Mouse (Mus musculus) limb, embryonic 11.5 days (tissue): Measurements from ENCODE around the gene Omt2b. TPM values are rescaled to one million over a fixed set of nuclear protein-coding genes. Genes with fewer than 3 reads are reported as not detected.
A peak's percentile ranks its signal among the peaks of the same experiment; 100 is the strongest.
"Not testable (repeated sequence)": the region's sequence is repeated elsewhere in the genome, so short reads cannot be mapped to it uniquely, and the experiment has no call there.

Experiments used
- ATAC-seq: fragments of 200-750 bp; cut with Nextera tagmentation; 2 replicates; pipeline ENCODE4 v1.8.0; 2017; ENCODE audit warnings: low read depth; ENCODE audit not compliant: insufficient number of reproducible peaks, low FRiP score, low TSS enrichment
- DNase-seq: peaks from one replicate; pipeline ENCODE4 v3.0.0-alpha.2; 2015; ENCODE audit warnings: low spot score
- H3K27ac ChIP-seq: fragments of 300-500 bp; sonication (generic); replicated peaks from 2 replicates; pipeline ENCODE4 v1.5.1; 2014; ENCODE audit warnings: low read depth, mild to moderate bottlenecking, low read length
- H3K27me3 ChIP-seq: fragments of 300-500 bp; sonication (generic); 2 replicates; pipeline ENCODE4 v1.6.1; 2014; ENCODE audit warnings: mild to moderate bottlenecking, low read length, mixed read lengths; ENCODE audit not compliant: control insufficient read depth, insufficient read depth
- H3K36me3 ChIP-seq: fragments of 300-500 bp; sonication (generic); 2 replicates; pipeline ENCODE4 v1.6.1; 2014; ENCODE audit warnings: mild to moderate bottlenecking, low read length, moderate library complexity, mixed read lengths; ENCODE audit not compliant: control insufficient read depth, insufficient read depth
- H3K4me1 ChIP-seq: fragments of 300-500 bp; sonication (generic); 2 replicates; pipeline ENCODE4 v1.6.1; 2014; ENCODE audit warnings: low read length, mixed read lengths; ENCODE audit not compliant: control insufficient read depth, insufficient read depth
- H3K4me2 ChIP-seq: fragments of 300-500 bp; sonication (generic); 2 replicates; pipeline ENCODE4 v1.6.1; 2014; ENCODE audit warnings: low read depth, mild to moderate bottlenecking, moderate library complexity; ENCODE audit not compliant: severe bottlenecking
- H3K4me3 ChIP-seq: fragments of 300-500 bp; sonication (generic); 2 replicates; pipeline ENCODE4 v1.5.1; 2014; ENCODE audit warnings: low read depth, low read length
- H3K9ac ChIP-seq: fragments of 300-500 bp; sonication (generic); 2 replicates; pipeline ENCODE4 v1.6.1; 2014; ENCODE audit warnings: mild to moderate bottlenecking, low read length
- H3K9me3 ChIP-seq: fragments of 300-500 bp; sonication (generic); 2 replicates; pipeline ENCODE4 v1.6.1; 2016; ENCODE audit warnings: low read length; ENCODE audit not compliant: control insufficient read depth
- WGBS: fragments of 180-500 bp; shearing (Covaris S2); extraction: QIAGEN DNeasy Blood & Tissue Kit; methylation state at CpG from one replicate; pipeline ENCODE4 v1.1.7; 2014; 5-methylcytosine and 5-hydroxymethylcytosine counted together
- polyA plus RNA-seq: library from polyadenylated mRNA; unstranded; fragments of >200 nt; fragmentation: Nextera tagmentation; extraction: Ambion mirVana; gene quantifications from 2 replicates; pipeline ENCODE4 v1.2.1, GENCODE M21; 2014

The Omt2b gene
- polyA plus RNA-seq, 1 experiment from 2014 or later = not detected

DNA sequence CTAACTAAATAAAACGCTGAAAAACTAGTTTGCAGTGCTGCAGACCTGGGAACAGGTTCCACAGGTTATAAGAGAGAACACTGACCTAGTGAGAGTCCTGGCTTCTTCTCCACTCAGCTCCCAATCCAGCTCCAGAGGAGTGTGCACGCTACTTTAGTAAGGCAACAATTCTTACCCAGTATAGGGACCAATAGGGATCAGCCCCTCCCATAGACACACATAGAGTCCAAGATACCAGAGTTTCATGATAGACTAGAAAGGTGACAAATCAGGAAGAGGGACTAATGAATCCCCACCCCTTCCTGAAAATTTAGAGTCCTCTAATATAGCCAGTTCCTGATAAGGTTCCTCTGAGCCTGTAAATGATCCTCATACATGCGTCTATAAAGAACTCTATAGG, 19.6 kb downstream of the Omt2b start:
- Histone ChIP-seq H3K27ac (no peak overlapping the region), H3K4me3 (no peak overlapping the region), H3K4me1 (no peaks in the 10 kb centered on the region), H3K4me2 (no peak overlapping the region), H3K36me3 (no peaks in the 10 kb centered on the region), H3K9me3 (no peaks in the 10 kb centered on the region), H3K27me3 (no peaks in the 10 kb centered on the region), H3K9ac (no peak overlapping the region)
- ATAC-seq = no peak
- 62% methylated on average over 3 of the region's 3 CpGs for WGBS
- DNase-seq = no peak

DNA sequence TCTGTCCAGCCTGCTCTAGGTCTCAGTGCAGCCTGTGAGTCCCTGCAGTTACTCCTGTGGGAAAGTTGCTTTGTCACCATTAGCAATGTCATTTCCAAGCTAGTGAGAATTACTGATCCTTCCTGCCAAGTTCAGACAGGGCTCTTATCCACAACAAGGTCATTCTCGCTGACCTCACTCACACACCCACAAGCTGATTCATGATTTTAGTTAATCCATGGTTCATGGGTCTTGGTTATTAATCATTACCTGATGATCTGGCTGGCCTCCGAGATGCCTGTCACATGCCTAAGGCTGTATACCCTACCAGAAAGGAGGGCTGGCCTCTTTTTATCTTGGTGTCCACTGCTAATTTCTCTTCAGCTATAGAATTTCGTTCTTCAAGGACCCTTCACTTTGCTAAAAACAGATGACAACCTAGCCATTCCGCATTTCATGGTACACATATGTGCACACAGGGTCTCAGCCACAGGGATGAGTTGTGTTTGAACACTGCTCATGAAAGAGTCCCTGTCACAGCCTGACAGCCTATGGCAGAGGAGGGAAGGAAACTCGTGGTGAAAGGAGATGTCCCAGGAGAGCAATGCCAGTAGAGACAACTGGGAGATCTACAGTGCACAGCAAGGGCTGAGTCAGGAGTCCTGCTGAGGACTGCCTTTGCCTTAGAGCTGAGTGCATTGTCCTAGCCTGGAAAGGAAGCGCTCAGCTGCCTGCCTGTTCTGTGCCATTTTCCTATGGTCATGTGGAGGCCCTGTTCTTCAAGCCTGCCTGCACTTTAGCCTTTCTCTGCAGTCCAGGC, 21.0 kb downstream of the Omt2b start:
- WGBS = 69% methylated on average over 6 of the region's 6 CpGs
- not testable (repeated sequence) for ATAC-seq, H3K4me1 ChIP-seq, H3K4me2 ChIP-seq, H3K4me3 ChIP-seq, H3K27me3 ChIP-seq, H3K9ac ChIP-seq, H3K27ac ChIP-seq, H3K9me3 ChIP-seq, H3K36me3 ChIP-seq, DNase-seq

DNA sequence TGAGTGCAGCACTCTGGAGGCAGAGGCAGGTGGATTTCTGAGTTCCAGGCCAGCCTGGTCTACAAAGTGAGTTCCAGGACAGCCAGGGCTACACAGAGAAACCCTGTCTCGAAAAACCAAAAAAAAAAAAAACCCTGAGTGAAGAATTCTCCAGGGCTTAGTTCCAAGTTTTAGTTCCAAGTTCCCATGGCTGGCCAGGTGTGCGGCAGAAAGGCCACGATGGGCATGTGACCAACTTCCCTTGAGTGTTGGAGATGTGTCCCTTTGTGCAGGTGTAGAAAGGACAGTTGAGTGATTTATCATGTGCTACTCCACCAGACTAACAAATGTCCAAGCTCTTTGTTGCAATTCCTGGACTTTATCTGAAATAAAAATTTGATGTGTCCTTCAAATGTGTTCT, 21.8 kb downstream of the Omt2b start:
- not testable (repeated sequence) for H3K27me3 ChIP-seq, H3K4me1 ChIP-seq, DNase-seq, H3K9ac ChIP-seq, H3K4me2 ChIP-seq, H3K36me3 ChIP-seq, H3K4me3 ChIP-seq, H3K27ac ChIP-seq, H3K9me3 ChIP-seq, ATAC-seq
- 83% methylated on average over 3 of the region's 3 CpGs for WGBS

DNA sequence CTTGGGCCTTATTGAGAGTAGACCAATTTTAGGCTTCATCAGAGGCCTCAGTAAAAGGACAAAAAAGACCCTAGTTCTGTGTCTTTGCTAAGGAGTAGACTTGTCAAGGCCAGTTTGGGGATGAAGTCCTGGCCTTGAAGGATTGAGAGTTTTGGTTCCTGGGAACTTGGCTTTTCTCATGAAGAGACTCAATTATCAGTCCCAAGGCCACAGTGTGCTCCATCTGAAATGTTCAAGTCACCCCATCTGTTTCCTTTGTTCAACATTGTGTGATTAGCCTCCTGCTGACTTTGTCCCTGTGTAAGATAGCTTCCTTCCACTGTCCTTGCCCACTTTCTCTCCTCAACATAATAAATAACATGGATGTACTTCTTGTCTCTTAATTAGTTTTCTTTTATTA, 22.6 kb downstream of the Omt2b start:
- not testable (repeated sequence) for DNase-seq, H3K36me3 ChIP-seq, H3K4me2 ChIP-seq, H3K9me3 ChIP-seq, H3K27me3 ChIP-seq, H3K27ac ChIP-seq, H3K4me1 ChIP-seq, ATAC-seq, H3K9ac ChIP-seq, H3K4me3 ChIP-seq

DNA sequence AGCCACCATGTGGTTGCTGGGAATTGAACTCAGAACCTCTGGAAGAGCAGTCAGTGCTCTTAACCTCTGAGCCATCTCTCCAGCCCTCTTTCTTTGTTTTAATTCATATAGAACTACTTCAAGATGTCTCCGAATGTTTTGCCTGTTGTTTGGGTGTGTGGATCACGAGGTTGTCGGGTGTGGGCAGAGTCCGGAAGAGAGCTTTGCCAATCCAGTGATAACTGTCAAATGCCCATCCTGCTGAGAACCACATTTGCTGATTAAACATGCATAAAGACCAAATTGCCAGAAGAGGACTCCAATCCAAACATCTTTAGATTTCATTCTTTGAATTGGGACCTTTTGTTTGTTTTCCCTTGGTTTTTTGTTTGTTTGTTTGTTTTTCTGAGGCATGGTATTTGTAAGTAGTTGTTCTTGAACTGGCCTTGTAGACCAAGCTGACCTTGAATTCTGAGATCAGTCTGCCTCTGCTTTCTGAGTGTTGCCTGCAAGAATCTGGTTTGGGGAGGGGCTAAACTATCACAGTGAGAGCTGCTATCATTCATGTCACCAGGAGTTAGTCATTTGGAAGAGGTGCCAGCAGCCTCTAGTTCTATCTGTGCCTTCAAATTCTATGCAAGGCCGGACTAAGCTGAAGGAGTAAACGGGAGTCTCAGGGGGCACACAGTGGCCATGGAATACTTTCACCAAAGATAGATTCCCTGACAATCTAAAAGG, 24.3 kb downstream of the Omt2b start:
- H3K27ac ChIP-seq = no peak overlapping the region
- H3K4me3 ChIP-seq = no peak overlapping the region
- no peak overlapping the region for H3K4me2 ChIP-seq
- H3K4me1 ChIP-seq = no peaks in the 10 kb centered on the region
- H3K9me3 ChIP-seq = no peaks in the 10 kb centered on the region
- DNase-seq (no peak), ATAC-seq (no peak)
- no peaks in the 10 kb centered on the region for H3K27me3 ChIP-seq
- 84% methylated on average over 6 of the region's 6 CpGs for WGBS
- H3K36me3 ChIP-seq = no peaks in the 10 kb centered on the region
- H3K9ac ChIP-seq = no peak overlapping the region

DNA sequence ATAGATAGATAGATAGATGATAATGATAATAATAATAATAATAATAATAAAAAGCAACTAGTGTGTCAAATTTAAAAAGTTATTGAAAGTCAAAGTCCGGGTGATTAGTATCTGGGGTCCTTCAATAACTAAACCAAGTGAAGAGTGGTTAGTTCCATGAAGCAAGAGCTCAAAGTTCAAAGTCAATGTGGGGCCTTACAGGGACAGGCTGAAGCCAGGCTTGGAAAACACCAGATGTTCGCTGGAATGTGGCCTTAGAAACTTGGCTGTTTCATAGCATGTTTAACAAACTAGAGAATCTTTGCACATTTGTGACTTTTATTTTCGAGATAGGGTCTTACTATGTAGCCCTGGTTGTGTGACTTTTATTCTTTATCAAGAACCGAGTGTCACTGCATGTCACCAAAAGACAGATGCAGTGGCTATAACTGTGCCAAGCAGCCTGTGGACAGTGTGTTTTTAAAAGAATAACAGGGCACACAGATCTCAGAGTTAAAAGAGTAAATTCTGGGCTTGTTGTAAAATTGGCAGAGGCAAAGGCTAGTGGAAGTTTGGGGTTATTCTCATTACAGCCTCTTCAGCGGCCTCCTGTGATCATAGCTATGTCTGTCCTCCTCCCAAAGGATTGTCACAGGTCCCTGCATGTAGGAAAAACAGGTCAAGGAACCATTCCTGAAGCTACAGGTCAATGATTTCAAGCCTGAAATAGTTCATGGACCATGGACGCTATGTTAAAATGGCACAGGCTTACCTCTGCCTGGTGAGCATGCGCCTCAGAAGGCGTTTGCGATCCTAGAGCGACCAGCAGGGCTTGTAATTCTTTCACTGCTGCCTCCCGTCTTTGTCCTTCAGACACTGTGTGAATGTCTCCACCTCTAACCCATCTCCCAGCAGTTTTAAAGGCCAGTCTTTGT, 27.5 kb downstream of the Omt2b start:
- Histone ChIP-seq H3K4me1 (no peaks in the 10 kb centered on the region), H3K4me2 (no peak overlapping the region), H3K27me3 (no peaks in the 10 kb centered on the region), H3K9ac (no peak overlapping the region), H3K9me3 (no peaks in the 10 kb centered on the region), H3K27ac (no peak overlapping the region), H3K4me3 (no peak overlapping the region), H3K36me3 (no peaks in the 10 kb centered on the region)
- DNase-seq (no peak), ATAC-seq (no peak)
- 79% methylated on average over 11 of the region's 11 CpGs for WGBS

DNA sequence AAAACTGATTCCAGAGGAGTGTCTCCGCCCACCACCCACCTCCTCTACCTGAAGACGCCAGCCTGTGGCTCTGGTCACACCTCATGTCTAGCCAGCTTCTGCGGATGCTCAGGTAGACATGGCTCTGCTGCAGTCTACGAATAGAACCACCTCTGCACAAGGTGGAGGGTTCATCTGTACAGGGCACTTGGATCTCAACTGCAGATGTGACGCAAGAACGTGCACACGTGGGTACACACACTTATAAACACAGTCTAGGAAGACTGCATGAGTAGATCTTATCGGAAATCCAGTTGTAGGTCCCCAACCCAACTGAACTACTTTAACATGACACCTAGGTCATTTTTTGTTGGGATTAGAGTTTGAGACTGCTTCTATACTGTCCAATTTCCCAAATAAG, 28.2 kb downstream of the Omt2b start, which contains the start of gene Gsta2:
Gene Gsta2 (minus strand): TSS at position 178 of the 400 bp plus-strand sequence.
- H3K4me1 ChIP-seq = no peaks in the 10 kb centered on the region
- H3K27me3 ChIP-seq = no peaks in the 10 kb centered on the region
- DNase-seq (no peak), ATAC-seq (no peak)
- H3K9ac ChIP-seq = no peak within 1 kb of the TSS
- no peaks in the 10 kb centered on the region for H3K9me3 ChIP-seq
- 90% methylated on average over 8 of the region's 8 CpGs for WGBS
- H3K4me3 ChIP-seq = no peak within 1 kb of the TSS
- no peak within 1 kb of the TSS for H3K27ac ChIP-seq
- no peaks in the 10 kb centered on the region for H3K36me3 ChIP-seq
- no peak within 1 kb of the TSS for H3K4me2 ChIP-seq

DNA sequence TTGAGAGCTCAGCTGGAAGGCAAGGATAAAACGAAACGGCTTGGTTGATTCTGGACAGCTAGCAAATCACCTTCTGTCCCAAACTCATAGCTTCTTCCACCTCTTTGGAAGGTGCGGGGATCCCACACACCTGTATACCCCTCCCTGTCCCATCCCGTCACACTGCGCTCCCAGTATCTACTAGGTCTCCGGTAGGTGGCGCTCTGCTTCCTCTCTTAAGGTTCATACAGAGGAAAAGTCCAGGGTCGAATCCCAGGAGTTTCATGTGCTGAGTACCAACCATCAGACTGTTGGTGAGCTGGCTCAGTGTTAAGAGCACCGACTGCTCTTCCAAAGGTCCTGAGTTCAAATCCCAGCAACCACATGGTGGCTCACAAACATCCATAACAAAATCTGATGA, 30.7 kb downstream of the Omt2b start:
- DNase-seq (peak; percentile 82), ATAC-seq (no peak)
- H3K27me3 ChIP-seq = no peaks in the 10 kb centered on the region
- no peak overlapping the region for H3K4me3 ChIP-seq
- H3K9me3 ChIP-seq = no peaks in the 10 kb centered on the region
- H3K4me1 ChIP-seq = no peaks in the 10 kb centered on the region
- H3K36me3 ChIP-seq = no peaks in the 10 kb centered on the region
- 14% methylated on average over 9 of the region's 9 CpGs for WGBS
- no peak overlapping the region for H3K27ac ChIP-seq
- H3K9ac ChIP-seq = no peak overlapping the region
- no peak overlapping the region for H3K4me2 ChIP-seq
